Mouse (Mus musculus) cerebellum, adult 2 months (tissue): ENCODE measurements at regions not wholly inside any gene's neighbourhood (a gene's known extent, or its start where the extent isn't known, plus 50 kb on each side); places are given as distances from the start of the nearest gene placed in this dataset.

ENCODE experiments used
- DNase-seq, 2 experiments: peaks; one replicate each; pipeline ENCODE4 v3.0.0; 2021
- H3K27ac ChIP-seq: fragments of 200-500 bp; 2 replicates; pipeline ENCODE4 v1.5.1; 2012; ENCODE audit warnings: low read length, control low read depth, inconsistent platforms; ENCODE audit not compliant: insufficient read depth
- H3K27me3 ChIP-seq: fragments of 200-500 bp; 2 replicates; pipeline ENCODE4 v1.6.1; 2012; ENCODE audit warnings: inconsistent platforms, mild to moderate bottlenecking, low read length, moderate library complexity; ENCODE audit not compliant: control insufficient read depth, insufficient read depth
- H3K4me1 ChIP-seq: fragments of 200-500 bp; 2 replicates; pipeline ENCODE4 v1.6.1; 2011; ENCODE audit warnings: low read length; ENCODE audit not compliant: control insufficient read depth, insufficient read depth
- H3K4me3 ChIP-seq: fragments of 200-500 bp; replicated peaks from 2 replicates; pipeline ENCODE3; 2011; ENCODE audit warnings: mild to moderate bottlenecking, low read depth, low read length, control low read depth; ENCODE audit not compliant: insufficient read depth
- CTCF ChIP-seq: fragments of 200-500 bp; IDR thresholded peaks from 2 replicates; pipeline ENCODE4 v1.5.1; 2011; ENCODE audit warnings: low read depth, mild to moderate bottlenecking, control low read depth, low read length, moderate library complexity, borderline replicate concordance; ENCODE audit not compliant: insufficient read depth
- POLR2A ChIP-seq: fragments of 200-500 bp; IDR thresholded peaks from 2 replicates; pipeline ENCODE4 v1.6.1; 2011; ENCODE audit warnings: low read length, control low read depth, borderline replicate concordance; ENCODE audit not compliant: insufficient read depth
- WGBS: fragments of 180-500 bp; shearing (Covaris S2); methylation state at CpG from one replicate; pipeline ENCODE4 v1.1.7; 2018; 5-methylcytosine and 5-hydroxymethylcytosine counted together

DNA sequence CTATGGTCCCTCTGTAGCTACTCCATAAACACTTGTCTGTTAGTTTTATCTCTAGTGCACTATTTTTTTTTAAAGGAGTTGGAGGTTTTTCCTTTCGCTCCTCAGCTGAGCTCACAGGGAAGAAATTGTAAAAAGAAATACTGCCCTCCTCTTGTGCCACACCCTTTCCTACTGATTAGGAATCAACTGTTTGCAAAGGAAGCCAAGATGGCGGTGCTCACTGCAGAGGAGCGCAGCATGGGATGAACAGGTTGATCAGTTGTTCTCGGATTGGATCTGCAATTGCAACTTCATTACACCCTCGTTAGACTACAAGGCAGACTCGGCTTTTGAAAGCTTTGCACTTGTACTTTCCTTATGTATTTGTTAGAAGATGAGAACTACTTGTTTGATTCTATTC is 218.2 kb downstream of the Klf5 start:
- no peak overlapping the region for H3K4me3 ChIP-seq
- H3K27me3 ChIP-seq: no peaks in the 10 kb centered on the region
- WGBS: 91% methylated on average over 6 of the region's 6 CpGs
- DNase-seq: no peak
- no peak overlapping the region for H3K27ac ChIP-seq
- TF ChIP-seq CTCF (no peak), POLR2A (no peak)
- H3K4me1 ChIP-seq: no peaks in the 10 kb centered on the region

DNA sequence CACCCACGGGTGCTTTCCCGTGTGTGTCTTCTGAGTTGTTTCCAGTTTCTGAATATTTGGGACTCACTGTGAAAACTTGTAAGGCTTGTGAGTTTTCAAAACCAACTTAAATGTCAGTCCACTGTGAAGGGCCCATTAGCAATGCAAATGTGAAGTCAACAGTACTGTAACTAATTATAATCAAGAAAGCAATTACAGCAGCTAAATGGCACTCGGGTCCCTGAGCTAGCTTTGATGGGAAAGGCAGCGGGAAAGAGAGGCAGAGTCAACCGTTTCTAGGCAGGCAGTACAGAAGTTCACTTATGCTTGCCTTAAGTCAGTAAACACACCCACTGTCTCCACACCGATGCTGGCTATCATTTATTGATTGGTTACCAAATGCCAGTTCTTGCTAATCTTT is 221.9 kb downstream of the Klf5 start:
- H3K27me3 ChIP-seq: no peaks in the 10 kb centered on the region
- WGBS: 38% methylated on average over 6 of the region's 6 CpGs
- no peak overlapping the region for H3K27ac ChIP-seq
- H3K4me3 ChIP-seq: no peak overlapping the region
- TF ChIP-seq POLR2A (no peak), CTCF (no peak)
- no peak for DNase-seq
- no peaks in the 10 kb centered on the region for H3K4me1 ChIP-seq

DNA sequence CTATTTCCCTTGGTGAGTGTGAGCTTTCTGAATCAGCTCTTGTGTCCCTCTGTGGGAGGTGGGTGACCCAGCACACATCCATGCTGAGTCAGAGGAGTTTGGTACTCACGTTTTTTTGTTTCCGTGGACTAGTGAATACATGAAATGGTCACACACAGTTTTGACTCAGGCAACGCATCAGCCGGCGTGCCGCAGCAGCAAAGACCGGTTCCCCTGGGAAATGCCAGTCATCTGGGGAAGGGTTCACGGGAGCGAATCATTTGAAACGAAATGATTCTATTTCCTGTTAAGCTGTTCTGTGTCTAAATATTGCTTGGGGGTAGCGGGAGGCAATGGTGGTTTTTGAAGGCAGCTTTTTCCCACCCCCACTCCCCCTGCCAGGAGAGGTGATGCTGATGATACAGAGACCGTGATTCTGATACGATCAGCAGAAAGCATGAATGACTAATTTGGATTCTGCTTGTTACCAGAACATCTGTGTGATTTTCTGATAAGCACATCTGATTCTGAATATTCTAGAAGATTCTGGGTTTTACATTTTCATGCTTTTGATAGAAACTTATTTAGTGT is 223.5 kb downstream of the Klf5 start:
- Histone ChIP-seq H3K4me3 (no peak overlapping the region), H3K27ac (no peak overlapping the region), H3K4me1 (no peaks in the 10 kb centered on the region), H3K27me3 (no peaks in the 10 kb centered on the region)
- TF ChIP-seq POLR2A: no peak
- no peak for TF ChIP-seq CTCF
- no peak for DNase-seq
- 63% methylated on average over 13 of the region's 13 CpGs for WGBS

DNA sequence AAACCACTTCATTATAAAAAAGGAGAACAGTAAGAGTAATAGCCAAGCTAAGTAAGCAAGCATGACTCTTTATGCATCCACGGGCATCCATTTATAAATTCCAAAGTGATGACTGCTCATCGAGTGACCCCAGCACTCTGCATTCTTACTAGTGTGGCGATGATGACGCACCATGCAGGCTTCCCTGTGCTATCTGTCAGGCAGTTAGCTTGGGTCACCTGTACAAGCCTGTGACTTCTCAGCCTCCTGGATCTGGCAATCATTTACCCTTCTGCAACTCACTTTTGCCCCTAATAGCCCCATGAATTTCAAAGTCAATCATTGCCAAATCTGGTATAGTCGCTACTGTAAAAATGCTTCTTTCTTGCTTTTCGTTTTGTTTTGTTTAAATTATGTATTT is 237.3 kb downstream of the Klf5 start:
- Histone ChIP-seq H3K4me1 (no peaks in the 10 kb centered on the region), H3K27me3 (no peaks in the 10 kb centered on the region), H3K27ac (no peak overlapping the region), H3K4me3 (no peak overlapping the region)
- DNase-seq: no peak
- no peak for TF ChIP-seq POLR2A
- WGBS: 89% methylated on average over 6 of the region's 6 CpGs

DNA sequence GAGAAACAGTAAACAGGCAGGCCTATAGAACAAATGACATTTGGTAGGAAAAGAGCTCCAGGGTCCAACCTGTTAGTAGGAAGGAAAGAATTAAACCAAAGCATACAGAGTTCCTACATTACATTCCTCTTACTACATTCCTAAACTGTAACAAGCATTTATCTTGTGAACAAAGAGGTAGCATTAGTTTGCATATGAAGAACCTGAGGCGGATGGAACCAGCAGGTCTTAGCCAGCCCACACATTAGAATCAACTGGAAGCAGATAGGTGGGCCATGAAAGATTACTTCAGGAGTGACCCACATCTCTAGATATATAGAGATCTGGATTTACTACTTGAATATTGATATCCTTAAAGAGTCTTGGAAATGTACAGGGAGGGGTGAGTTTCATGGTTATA is 238.8 kb downstream of the Klf5 start:
- no peak overlapping the region for H3K27ac ChIP-seq
- H3K27me3 ChIP-seq: no peaks in the 10 kb centered on the region
- TF ChIP-seq CTCF: no peak
- H3K4me3 ChIP-seq: no peak overlapping the region
- DNase-seq: no peak
- H3K4me1 ChIP-seq: no peaks in the 10 kb centered on the region
- WGBS: 81% methylated on average over 1 of the region's 1 CpGs

DNA sequence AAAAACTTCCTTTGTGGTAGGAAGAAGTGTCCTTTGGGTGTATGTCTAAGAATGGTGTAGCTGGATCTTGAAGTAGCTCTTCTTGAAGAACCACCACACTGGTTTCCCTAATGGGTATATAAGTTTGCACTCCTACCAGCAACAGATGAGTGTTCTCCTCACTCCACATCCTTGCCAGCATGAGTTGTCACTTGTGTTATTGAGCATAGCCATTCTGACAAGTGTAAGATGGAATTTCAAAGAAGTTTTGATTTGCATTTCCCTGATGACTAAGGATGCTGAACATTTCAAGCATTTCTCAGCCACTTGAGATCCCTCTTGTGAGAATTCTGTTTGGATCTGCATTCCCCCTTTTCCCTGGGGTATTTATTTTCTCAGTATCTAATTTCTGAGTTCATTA is 243.2 kb downstream of the Klf5 start:
- TF ChIP-seq CTCF: no peak
- Histone ChIP-seq H3K27ac (no peak overlapping the region), H3K4me1 (no peaks in the 10 kb centered on the region), H3K27me3 (no peaks in the 10 kb centered on the region), H3K4me3 (no peak overlapping the region)
- DNase-seq: no peak

DNA sequence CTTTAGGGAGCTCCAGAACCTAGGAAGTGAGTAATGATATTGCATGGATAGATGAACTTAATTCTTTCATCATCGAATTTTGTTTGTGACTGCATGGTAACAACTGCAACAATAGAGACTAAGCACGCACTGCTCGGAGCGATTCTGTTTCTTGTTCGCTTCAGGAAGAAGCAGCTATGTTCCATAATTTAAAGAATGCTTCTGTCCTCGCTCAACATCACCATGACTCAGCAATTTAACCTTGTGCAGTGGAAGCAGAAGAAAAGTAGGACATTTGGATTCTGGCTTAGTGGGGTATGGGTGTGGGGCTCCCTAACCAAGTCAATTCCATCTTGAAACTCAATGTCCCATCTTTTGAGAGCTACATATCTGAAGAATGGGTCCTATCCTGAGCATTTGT is 249.4 kb downstream of the Klf5 start:
- H3K4me1 ChIP-seq: no peaks in the 10 kb centered on the region
- DNase-seq: no peak
- no peak for TF ChIP-seq CTCF
- TF ChIP-seq POLR2A: no peak
- 91% methylated on average over 6 of the region's 6 CpGs for WGBS
- no peak overlapping the region for H3K27ac ChIP-seq
- H3K4me3 ChIP-seq: no peak overlapping the region
- no peaks in the 10 kb centered on the region for H3K27me3 ChIP-seq

DNA sequence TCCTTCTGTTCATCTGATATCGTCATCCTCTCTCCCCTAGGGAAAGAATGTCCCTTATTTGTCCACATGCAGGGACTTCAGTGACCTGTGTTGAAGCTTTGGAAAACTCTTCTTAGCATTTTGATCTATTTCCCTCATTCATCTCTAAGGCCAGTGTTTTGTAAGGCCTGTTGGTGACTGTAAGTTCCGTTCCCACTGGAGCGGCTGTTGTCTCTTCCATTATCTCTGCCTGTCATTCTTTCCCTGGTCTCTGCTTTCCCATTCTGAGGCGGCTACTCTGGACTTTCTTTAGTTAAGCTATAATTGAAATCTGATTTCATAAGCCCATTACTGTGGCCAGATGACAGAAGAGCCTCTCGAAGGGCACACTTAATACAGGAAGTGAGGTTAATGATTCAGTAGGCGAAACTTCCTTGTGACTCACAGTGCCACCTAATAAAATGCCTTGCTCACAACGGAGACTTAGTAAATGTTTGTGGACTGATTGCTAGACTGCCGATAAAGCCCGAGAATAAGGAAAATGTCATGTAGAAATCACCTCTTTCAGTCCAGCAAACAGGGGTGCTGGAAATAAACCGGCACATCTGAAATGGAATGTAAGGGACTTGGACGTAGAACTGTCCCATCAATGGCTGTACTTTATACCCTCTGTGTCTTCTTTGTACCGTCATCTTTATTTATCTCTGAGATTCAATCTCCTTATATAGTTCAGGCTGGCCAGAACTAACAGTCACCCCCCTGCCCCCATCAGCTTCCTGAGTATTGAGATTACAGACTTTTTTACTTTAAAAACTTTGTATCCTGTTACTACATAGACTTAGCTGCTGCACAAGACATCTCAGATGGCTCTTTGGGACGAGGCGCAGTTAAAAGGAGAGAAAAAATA is 250.1 kb downstream of the Klf5 start:
- Histone ChIP-seq H3K27ac (no peak overlapping the region), H3K4me3 (no peak overlapping the region), H3K27me3 (no peaks in the 10 kb centered on the region), H3K4me1 (no peaks in the 10 kb centered on the region)
- WGBS: 91% methylated on average over 14 of the region's 14 CpGs
- TF ChIP-seq CTCF: no peak
- TF ChIP-seq POLR2A: no peak
- DNase-seq: no peak
